Mouse (Mus musculus): ENCODE measurements around the gene Cpa1.

- TF ChIP-seq CTCF (conservative IDR thresholded peaks at IDR 0.05; ENCODE audit: low read length) (no peak), POU5F1 (IDR thresholded peaks at IDR 0.05; ENCODE audit: borderline replicate concordance, low read length) (no peak)
These were observed 48.2 kb downstream of the Cpa1 start for GRCm38 (mm10) chr6:30687198-30687597.

Data from E14TG2a.4 (cell line).